10 mouse cellular contexts compared by ENCODE assay signal in genomic region chr5:96999601-97000000, GRCm38 (mm10). TPM values are rescaled to one million over a fixed set of nuclear protein-coding genes. Genes with fewer than 3 reads are reported as not detected.
A peak's percentile ranks its signal among the peaks of the same experiment; 100 is the strongest.
DNase-seq lines count a peak whose midpoint lies in the region; ATAC-seq and TF ChIP-seq lines count a peak whose summit lies in the region.
"Had no signal": no experiment of that assay in that cellular context is flagged by ENCODE, and none has a peak within 500 bp of the region (broad histone marks: within the 10 kb centered on the region; RNA-seq: fewer than 3 reads in every experiment).

No protein-coding gene starts in this region.

- 81% methylated on average over 7 of the region's 7 CpGs for WGBS in heart, embryonic 16.5 days
- WGBS in bone marrow, adult 2 months: 68% methylated on average over 7 of the region's 7 CpGs
- WGBS in hindbrain, embryonic 11.5 days: 92% methylated on average over 7 of the region's 7 CpGs
- WGBS in liver, postnatal 0 days (ENCODE audit: insufficient replicate concordance): 72% methylated on average over 7 of the region's 7 CpGs

- TF ChIP-seq EP300 in liver, postnatal 0 days (IDR thresholded peaks at IDR 0.05; ENCODE audit: low read depth): no peak

- no peak overlapping the region for H3K27ac ChIP-seq in heart, embryonic 16.5 days (ENCODE audit: low read length)
- no peak overlapping the region for H3K27ac ChIP-seq in bone marrow, adult 2 months (ENCODE audit: control insufficient read depth, insufficient read depth, low read depth, low read length, poor library complexity)
- H3K27ac ChIP-seq in hindbrain, embryonic 11.5 days (ENCODE audit: low read depth, low read length): no peak overlapping the region
- no peak overlapping the region; the same call in 1 of the 2 replicates for H3K27ac ChIP-seq in liver, postnatal 0 days (ENCODE audit: low read depth)

- H3K4me2 ChIP-seq in heart, embryonic 16.5 days (ENCODE audit: low read depth, low read length): peak overlapping the region; percentile 77
- H3K4me2 ChIP-seq in hindbrain, embryonic 11.5 days (replicated peaks; ENCODE audit: low read depth, low read length): no peak overlapping the region
- H3K4me2 ChIP-seq in liver, postnatal 0 days (ENCODE audit: low read depth, low read length): peak overlapping the region; percentile 93

- no peak overlapping the region for H3K9ac ChIP-seq in heart, embryonic 16.5 days (ENCODE audit: low read length)
- no peak overlapping the region for H3K9ac ChIP-seq in hindbrain, embryonic 11.5 days (ENCODE audit: low read depth, low read length)
- peak overlapping the region; percentile 88 for H3K9ac ChIP-seq in liver, postnatal 0 days (replicated peaks)

- peaks cover 17% of the 10 kb centered on the region for H3K4me1 ChIP-seq in heart, embryonic 16.5 days (ENCODE audit: control insufficient read depth, insufficient read depth, low read length)
- peaks cover 11% of the 10 kb centered on the region for H3K4me1 ChIP-seq in bone marrow, adult 2 months (ENCODE audit: control insufficient read depth, insufficient read depth, low read length)
- H3K4me1 ChIP-seq in hindbrain, embryonic 11.5 days (replicated peaks; ENCODE audit: control insufficient read depth, insufficient read depth, low read length): 0 out of 2 replicates have a peak, but pooled peaks cover 2% of the 10 kb centered on the region
- H3K4me1 ChIP-seq in liver, postnatal 0 days (ENCODE audit: insufficient read depth): peaks cover 46% of the 10 kb centered on the region

- peak overlapping the region; percentile 5; the same call in 1 of the 2 replicates for H3K4me3 ChIP-seq in heart, embryonic 16.5 days (ENCODE audit: low read length)
- peak overlapping the region; percentile 75 for H3K4me3 ChIP-seq in bone marrow, adult 2 months (replicated peaks; ENCODE audit: control insufficient read depth, low read depth, low read length)
- H3K4me3 ChIP-seq in hindbrain, embryonic 11.5 days (ENCODE audit: low read depth, low read length): peak overlapping the region; percentile 80; the same call in 1 of the 2 replicates
- peak overlapping the region; percentile 84 for H3K4me3 ChIP-seq in liver, postnatal 0 days (ENCODE audit: low read depth, low read length)

- no peak for ATAC-seq in heart, embryonic 16.5 days (replicated peaks; ENCODE audit: extremely low read depth, insufficient read depth, low FRiP score)
- ATAC-seq in hindbrain, embryonic 11.5 days (ENCODE audit: low FRiP score): no peak
- no peak for ATAC-seq in liver, postnatal 0 days

- no peak for TF ChIP-seq CTCF in bone marrow, adult 2 months (IDR thresholded peaks at IDR 0.05; ENCODE audit: control insufficient read depth, insufficient read depth, low read length)
- no peak for TF ChIP-seq CTCF in liver, postnatal 0 days (IDR thresholded peaks at IDR 0.05; ENCODE audit: low read depth)

- H3K27me3 ChIP-seq in heart, embryonic 16.5 days (ENCODE audit: control insufficient read depth, insufficient read depth, low read length): no peaks in the 10 kb centered on the region
- H3K27me3 ChIP-seq in hindbrain, embryonic 11.5 days (ENCODE audit: control insufficient read depth, insufficient read depth, low read length): no peaks in the 10 kb centered on the region
- H3K27me3 ChIP-seq in liver, postnatal 0 days (ENCODE audit: insufficient read depth, low read length): no peaks in the 10 kb centered on the region

- H3K36me3 ChIP-seq in heart, embryonic 16.5 days (ENCODE audit: control insufficient read depth, insufficient read depth): no peaks in the 10 kb centered on the region
- H3K36me3 ChIP-seq in hindbrain, embryonic 11.5 days (ENCODE audit: control insufficient read depth, insufficient read depth, low read length): no peaks in the 10 kb centered on the region
- peaks cover 9% of the 10 kb centered on the region; the same call in 1 of the 2 replicates for H3K36me3 ChIP-seq in liver, postnatal 0 days (replicated peaks; ENCODE audit: insufficient read depth, low read length)

- no peaks in the 10 kb centered on the region for H3K9me3 ChIP-seq in heart, embryonic 16.5 days (replicated peaks; ENCODE audit: control insufficient read depth, low read length)
- no peaks in the 10 kb centered on the region for H3K9me3 ChIP-seq in hindbrain, embryonic 11.5 days (ENCODE audit: control insufficient read depth, low read length)
- H3K9me3 ChIP-seq in liver, postnatal 0 days (ENCODE audit: low read length): no peaks in the 10 kb centered on the region

- DNase-seq in heart, postnatal 4 days: no peak
- DNase-seq in hindbrain, embryonic 11.5 days (ENCODE audit: low spot score): no peak
- DNase-seq in liver, postnatal 0 days: no peak
- no peak for DNase-seq in yolk sac, embryonic 10.5 days (ENCODE audit: low spot score)
- no peak for DNase-seq in spleen, adult 12 weeks (ENCODE audit: low spot score)
- DNase-seq in urinary bladder, adult 18-20 months (ENCODE audit: low spot score in 2 of 2): no peak
- DNase-seq: cerebellum, adult 8-10 months; lung, postnatal 14 days had no signal

- no peak for TF ChIP-seq POLR2A in bone marrow, adult 2 months (IDR thresholded peaks at IDR 0.05; ENCODE audit: borderline replicate concordance, control insufficient read depth, low read depth, low read length)

RNA-seq across cellular contexts. Expression of gene Bmp2k, which starts 2.1 kb away (rescaled TPM):
- 6.6 and 7.4 TPM in 2 replicates for polyA plus RNA-seq in heart, embryonic 16.5 days (2015; fragmentation: Nextera tagmentation; extraction: Ambion mirVana)
- total RNA-seq in heart, postnatal 4 days (2021): 10 to 100 TPM; 18.9 TPM
- 11.7 and 12.0 TPM in 2 replicates for polyA plus RNA-seq in bone marrow, adult 2 months (2011; ENCODE audit: insufficient read depth, insufficient read length, low replicate concordance, missing spikeins)
- 11.1 and 13.7 TPM in 2 replicates for polyA plus RNA-seq in hindbrain, embryonic 11.5 days (2014; fragmentation: Nextera tagmentation; extraction: Ambion mirVana)
- polyA plus RNA-seq in liver, postnatal 0 days (2015; fragmentation: Nextera tagmentation; extraction: Ambion mirVana): 13.6 and 15.2 TPM in 2 replicates

Comparison
In these comparisons a context has a peak if more than half of its experiments do, and no peak if none do; other contexts are left out.
1. H3K4me3 ChIP-seq: peak in every context shown above with its lines; median percentile 84 in liver, postnatal 0 days; 80 in hindbrain, embryonic 11.5 days; 75 in bone marrow, adult 2 months; 5 in heart, embryonic 16.5 days.